Mouse (Mus musculus): Measurements from ENCODE around the gene Supt4a. TPM values are rescaled to one million over a fixed set of nuclear protein-coding genes. Genes with fewer than 3 reads are reported as not detected.

Supt4a gene
- polyA plus RNA-seq, 1 experiment from 2014 or later = 146 TPM

GRCm38 (mm10) chr11:87762702-87763385 is 25.5 kb downstream of the Supt4a start:
- Histone ChIP-seq H3K9me3 (ENCODE audit: control insufficient read depth, low read length) (no peaks in the 10 kb centered on the region), H3K4me2 (ENCODE audit: low read length) (no peak overlapping the region), H3K27me3 (replicated peaks; ENCODE audit: control insufficient read depth, insufficient read depth, low read length) (peaks cover 79% of the 10 kb centered on the region), H3K9ac (ENCODE audit: low read length) (no peak overlapping the region), H3K27ac (ENCODE audit: low read depth) (no peak overlapping the region), H3K4me3 (ENCODE audit: low read depth, low read length) (no peak overlapping the region), H3K36me3 (ENCODE audit: control insufficient read depth, insufficient read depth, low read length) (no peaks in the 10 kb centered on the region), H3K4me1 (replicated peaks; ENCODE audit: control insufficient read depth, insufficient read depth, low read length) (peaks cover 8% of the 10 kb centered on the region; the same call in 1 of the 2 replicates)
- no peak for ATAC-seq (replicated peaks; ENCODE audit: low FRiP score, low TSS enrichment, low read depth)
- no peak for DNase-seq (ENCODE audit: low spot score)
- WGBS = 47% methylated on average over 12 of the region's 12 CpGs

GRCm38 (mm10) chr11:87763511-87763987 is 26.2 kb downstream of the Supt4a start:
- peak; percentile 42 for ATAC-seq (replicated peaks; ENCODE audit: low FRiP score, low TSS enrichment, low read depth)
- 2% methylated on average over 17 of the region's 17 CpGs for WGBS
- Histone ChIP-seq H3K4me3 (ENCODE audit: low read depth, low read length) (peak overlapping the region; percentile 37), H3K36me3 (ENCODE audit: control insufficient read depth, insufficient read depth, low read length) (no peaks in the 10 kb centered on the region), H3K9ac (ENCODE audit: low read length) (peak overlapping the region; percentile 45), H3K27ac (ENCODE audit: low read depth) (no peak overlapping the region), H3K4me2 (ENCODE audit: low read length) (peak overlapping the region; percentile 96), H3K4me1 (replicated peaks; ENCODE audit: control insufficient read depth, insufficient read depth, low read length) (peaks cover 8% of the 10 kb centered on the region; the same call in 1 of the 2 replicates), H3K9me3 (ENCODE audit: control insufficient read depth, low read length) (no peaks in the 10 kb centered on the region), H3K27me3 (replicated peaks; ENCODE audit: control insufficient read depth, insufficient read depth, low read length) (peaks cover 79% of the 10 kb centered on the region)
- peak; percentile 76 for DNase-seq (ENCODE audit: low spot score)

DNA sequence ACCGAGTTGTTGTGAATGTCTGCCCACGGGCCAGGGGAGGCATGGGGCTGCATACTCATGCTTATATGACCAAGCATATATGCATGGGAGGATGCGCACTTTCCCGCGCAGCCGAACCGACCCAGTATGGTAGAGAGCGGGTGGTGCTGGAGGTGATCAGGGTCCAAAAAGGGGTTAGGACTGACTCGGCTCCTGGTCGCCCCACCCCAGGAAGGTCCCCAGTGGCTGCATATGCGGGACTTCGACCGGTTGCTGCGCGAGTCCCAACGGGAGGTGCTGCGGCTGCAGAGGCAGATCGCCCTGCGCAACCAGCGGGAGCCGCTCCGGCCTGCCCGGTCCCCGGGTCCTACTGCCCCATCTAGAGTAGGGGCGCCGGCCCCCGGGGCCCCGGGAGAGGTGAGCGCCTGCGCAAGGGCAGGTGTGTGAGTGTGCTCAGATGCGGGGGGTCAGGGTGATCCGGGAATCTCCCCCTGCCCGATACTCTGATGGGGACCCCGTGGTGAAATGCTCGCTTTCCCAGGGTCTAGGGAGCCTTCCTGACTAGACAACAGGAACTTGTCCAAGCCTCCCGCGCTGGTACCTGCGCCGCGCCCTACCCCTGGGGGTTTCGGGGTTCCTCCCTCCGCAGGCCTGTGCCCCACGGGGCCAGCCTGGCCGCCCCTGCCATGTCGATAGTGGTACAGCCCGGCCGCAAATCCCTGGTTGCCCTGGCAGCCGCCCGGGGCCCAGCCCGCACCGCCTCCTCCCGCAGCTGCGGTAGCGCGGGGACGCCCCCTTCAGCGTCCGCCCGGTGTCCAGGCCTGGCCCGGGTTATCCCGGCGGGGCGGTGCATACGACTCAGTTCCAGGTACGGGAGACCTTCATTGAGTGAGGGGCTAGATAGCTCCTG is 26.9 kb downstream of the Supt4a start:
- WGBS = under 1% methylated on average over 65 of the region's 65 CpGs
- peaks cover 78% of the 10 kb centered on the region for H3K27me3 ChIP-seq (replicated peaks; ENCODE audit: control insufficient read depth, insufficient read depth, low read length)
- ATAC-seq (replicated peaks; ENCODE audit: low FRiP score, low TSS enrichment, low read depth) = peak; percentile 65
- H3K9me3 ChIP-seq (ENCODE audit: control insufficient read depth, low read length) = no peaks in the 10 kb centered on the region
- H3K9ac ChIP-seq (ENCODE audit: low read length) = peak overlapping the region; percentile 45
- H3K4me2 ChIP-seq (ENCODE audit: low read length) = peak overlapping the region; percentile 96
- H3K36me3 ChIP-seq (ENCODE audit: control insufficient read depth, insufficient read depth, low read length) = no peaks in the 10 kb centered on the region
- no peak overlapping the region for H3K27ac ChIP-seq (ENCODE audit: low read depth)
- H3K4me3 ChIP-seq (ENCODE audit: low read depth, low read length) = peak overlapping the region; percentile 37
- H3K4me1 ChIP-seq (replicated peaks; ENCODE audit: control insufficient read depth, insufficient read depth, low read length) = peaks cover 8% of the 10 kb centered on the region; the same call in 1 of the 2 replicates
- peak; percentile 73 for DNase-seq (ENCODE audit: low spot score)

DNA sequence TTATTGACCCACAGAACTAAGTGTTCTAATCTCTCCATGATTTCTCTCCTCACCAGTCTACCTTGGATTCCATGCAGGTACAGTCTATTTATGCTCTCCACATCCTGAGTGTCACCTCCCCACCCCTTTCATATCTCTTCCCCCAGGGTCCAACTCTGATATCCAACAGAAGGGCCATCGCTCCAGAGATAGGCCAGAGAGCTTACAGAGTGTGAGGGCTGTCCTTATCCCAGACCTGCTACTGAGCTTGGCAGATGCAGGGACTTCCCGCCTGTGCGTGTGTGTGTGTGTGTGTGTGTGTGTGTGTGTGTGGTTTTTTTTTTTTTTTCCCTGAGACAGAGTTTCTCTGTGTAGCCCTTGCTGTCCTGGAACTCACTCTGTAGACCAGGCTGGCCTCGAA is 31.4 kb downstream of the Supt4a start:
- DNase-seq (ENCODE audit: low spot score) (no peak), ATAC-seq (replicated peaks; ENCODE audit: low FRiP score, low TSS enrichment, low read depth) (no peak)
- peaks cover 8% of the 10 kb centered on the region; the same call in 1 of the 2 replicates for H3K4me1 ChIP-seq (replicated peaks; ENCODE audit: control insufficient read depth, insufficient read depth, low read length)
- H3K9ac ChIP-seq (ENCODE audit: low read length) = no peak overlapping the region
- H3K4me3 ChIP-seq (ENCODE audit: low read depth, low read length) = no peak overlapping the region
- no peak overlapping the region for H3K27ac ChIP-seq (ENCODE audit: low read depth)
- H3K4me2 ChIP-seq (ENCODE audit: low read length) = no peak overlapping the region
- H3K27me3 ChIP-seq (replicated peaks; ENCODE audit: control insufficient read depth, insufficient read depth, low read length) = peaks cover 33% of the 10 kb centered on the region
- H3K9me3 ChIP-seq (ENCODE audit: control insufficient read depth, low read length) = no peaks in the 10 kb centered on the region
- no peaks in the 10 kb centered on the region for H3K36me3 ChIP-seq (ENCODE audit: control insufficient read depth, insufficient read depth, low read length)
- 88% methylated on average over 4 of the region's 4 CpGs for WGBS

DNA sequence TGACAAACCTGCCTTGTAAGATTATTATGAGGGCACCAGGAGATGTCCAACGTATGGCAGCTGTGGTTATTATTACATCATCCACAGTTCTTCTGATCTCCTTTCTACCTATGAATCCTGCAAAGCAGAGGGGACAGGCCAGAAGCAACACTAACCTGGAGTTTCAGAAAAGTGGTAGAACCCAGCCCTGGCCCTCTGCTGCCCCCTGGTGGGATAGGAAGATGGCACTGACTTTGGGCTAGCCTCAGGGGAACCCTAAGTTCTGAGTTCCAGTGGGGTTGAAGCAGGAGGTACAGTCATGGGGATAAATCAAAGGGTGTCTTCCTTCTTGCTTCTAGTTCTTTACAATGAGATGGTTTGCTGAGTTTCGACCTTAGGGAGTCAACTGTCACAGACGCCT is 33.6 kb downstream of the Supt4a start:
- DNase-seq (ENCODE audit: low spot score) = peak; percentile 89
- H3K4me2 ChIP-seq (ENCODE audit: low read length) = no peak overlapping the region
- whole genome bisulfite sequencing = 54% methylated on average over 3 of the region's 3 CpGs
- H3K4me3 ChIP-seq (ENCODE audit: low read depth, low read length) = no peak overlapping the region
- H3K36me3 ChIP-seq (ENCODE audit: control insufficient read depth, insufficient read depth, low read length) = no peaks in the 10 kb centered on the region
- H3K4me1 ChIP-seq (replicated peaks; ENCODE audit: control insufficient read depth, insufficient read depth, low read length) = no peaks in the 10 kb centered on the region
- H3K27ac ChIP-seq (ENCODE audit: low read depth) = no peak overlapping the region
- H3K27me3 ChIP-seq (replicated peaks; ENCODE audit: control insufficient read depth, insufficient read depth, low read length) = peaks cover 10% of the 10 kb centered on the region
- no peak overlapping the region for H3K9ac ChIP-seq (ENCODE audit: low read length)
- H3K9me3 ChIP-seq (ENCODE audit: control insufficient read depth, low read length) = no peaks in the 10 kb centered on the region
- no peak for ATAC-seq (replicated peaks; ENCODE audit: low FRiP score, low TSS enrichment, low read depth)

GRCm38 (mm10) chr11:87772354-87772753 is 35.0 kb downstream of the Supt4a start:
- no peaks in the 10 kb centered on the region for H3K27me3 ChIP-seq (replicated peaks; ENCODE audit: control insufficient read depth, insufficient read depth, low read length)
- no peak overlapping the region for H3K9ac ChIP-seq (ENCODE audit: low read length)
- no peaks in the 10 kb centered on the region for H3K36me3 ChIP-seq (ENCODE audit: control insufficient read depth, insufficient read depth, low read length)
- no peak for ATAC-seq (replicated peaks; ENCODE audit: low FRiP score, low TSS enrichment, low read depth)
- H3K4me3 ChIP-seq (ENCODE audit: low read depth, low read length) = no peak overlapping the region
- WGBS = 84% methylated on average over 3 of the region's 3 CpGs
- no peak overlapping the region for H3K27ac ChIP-seq (ENCODE audit: low read depth)
- no peaks in the 10 kb centered on the region for H3K4me1 ChIP-seq (replicated peaks; ENCODE audit: control insufficient read depth, insufficient read depth, low read length)
- H3K9me3 ChIP-seq (ENCODE audit: control insufficient read depth, low read length) = no peaks in the 10 kb centered on the region
- DNase-seq (ENCODE audit: low spot score) = no peak
- no peak overlapping the region for H3K4me2 ChIP-seq (ENCODE audit: low read length)

GRCm38 (mm10) chr11:87778100-87778765 is 40.9 kb downstream of the Supt4a start:
- Histone ChIP-seq H3K36me3 (ENCODE audit: control insufficient read depth, insufficient read depth, low read length) (no peaks in the 10 kb centered on the region), H3K4me3 (ENCODE audit: low read depth, low read length) (peak overlapping the region; percentile 41), H3K9me3 (ENCODE audit: control insufficient read depth, low read length) (no peaks in the 10 kb centered on the region), H3K27me3 (replicated peaks; ENCODE audit: control insufficient read depth, insufficient read depth, low read length) (no peaks in the 10 kb centered on the region), H3K27ac (ENCODE audit: low read depth) (no peak overlapping the region), H3K4me2 (ENCODE audit: low read length) (peak overlapping the region; percentile 74), H3K4me1 (replicated peaks; ENCODE audit: control insufficient read depth, insufficient read depth, low read length) (peaks cover 10% of the 10 kb centered on the region), H3K9ac (ENCODE audit: low read length) (peak overlapping the region; percentile 51)
- 8% methylated on average over 28 of the region's 32 CpGs for WGBS
- ATAC-seq (replicated peaks; ENCODE audit: low FRiP score, low TSS enrichment, low read depth) (peak; percentile 89), DNase-seq (ENCODE audit: low spot score) (peak; percentile 88)

GRCm38 (mm10) chr11:87778915-87779314 is 41.6 kb downstream of the Supt4a start:
- ATAC-seq (replicated peaks; ENCODE audit: low FRiP score, low TSS enrichment, low read depth) = peak; percentile 46; the same call in 1 of the 2 replicates
- peak overlapping the region; percentile 51; the same call in 1 of the 2 replicates for H3K9ac ChIP-seq (ENCODE audit: low read length)

More at GRCm38 (mm10) chr11:87778915-87779314, 41.6 kb downstream of the Supt4a start:
- peak overlapping the region; percentile 41 for H3K4me3 ChIP-seq (ENCODE audit: low read depth, low read length)
- no peaks in the 10 kb centered on the region for H3K9me3 ChIP-seq (ENCODE audit: control insufficient read depth, low read length)
- WGBS = 30% methylated on average over 12 of the region's 12 CpGs
- DNase-seq (ENCODE audit: low spot score) = no peak
- peaks cover 10% of the 10 kb centered on the region for H3K4me1 ChIP-seq (replicated peaks; ENCODE audit: control insufficient read depth, insufficient read depth, low read length)
- no peaks in the 10 kb centered on the region for H3K36me3 ChIP-seq (ENCODE audit: control insufficient read depth, insufficient read depth, low read length)
- no peak overlapping the region for H3K27ac ChIP-seq (ENCODE audit: low read depth)
- peak overlapping the region; percentile 74 for H3K4me2 ChIP-seq (ENCODE audit: low read length)
- H3K27me3 ChIP-seq (replicated peaks; ENCODE audit: control insufficient read depth, insufficient read depth, low read length) = no peaks in the 10 kb centered on the region
